Mouse (Mus musculus): ENCODE measurements around the gene Large2. TPM values are rescaled to one million over a fixed set of nuclear protein-coding genes. Genes with fewer than 3 reads are reported as not detected.

Large2 gene
- total RNA-seq, 1 experiment from 2014 or later, result 4.1 TPM

GRCm38 (mm10) chr2:92371971-92372690, 2.5 kb downstream of the Large2 start:
- DNase-seq, result no peak

GRCm38 (mm10) chr2:92370821-92371805, 3.6 kb downstream of the Large2 start:
- DNase-seq, result peak; percentile 28

- no peak for DNase-seq
Measured at GRCm38 (mm10) chr2:92370375-92370774, 4.3 kb downstream of the Large2 start.

- DNase-seq, result no peak
Measured at GRCm38 (mm10) chr2:92367383-92368029, 7.2 kb downstream of the Large2 start.

- no peak for DNase-seq
Measured at GRCm38 (mm10) chr2:92365568-92365967, 9.1 kb downstream of the Large2 start.

GRCm38 (mm10) chr2:92364086-92364485, 10.6 kb downstream of the Large2 start:
- no peak for DNase-seq

GRCm38 (mm10) chr2:92362571-92363228, 12.0 kb downstream of the Large2 start:
- DNase-seq, result peak; percentile 1

- no peak for DNase-seq
Measured at GRCm38 (mm10) chr2:92361795-92362194, 12.9 kb downstream of the Large2 start.

- DNase-seq, result peak; percentile 38
Measured at GRCm38 (mm10) chr2:92360893-92361292, 13.8 kb downstream of the Large2 start.

- no peak for DNase-seq
Measured at GRCm38 (mm10) chr2:92360186-92360823, 14.4 kb downstream of the Large2 start.

GRCm38 (mm10) chr2:92359301-92359700, 15.4 kb downstream of the Large2 start:
- DNase-seq, result no peak

- DNase-seq, result no peak
Measured at GRCm38 (mm10) chr2:92354224-92354623, 20.4 kb downstream of the Large2 start.

GRCm38 (mm10) chr2:92353402-92353801, 21.3 kb downstream of the Large2 start:
- no peak for DNase-seq

GRCm38 (mm10) chr2:92350686-92351085, 24.0 kb downstream of the Large2 start:
- no peak for DNase-seq

GRCm38 (mm10) chr2:92349589-92350425, 24.9 kb downstream of the Large2 start:
- DNase-seq, result no peak

GRCm38 (mm10) chr2:92347191-92347590, 27.5 kb downstream of the Large2 start:
- DNase-seq, result no peak

- DNase-seq, result no peak
Measured at GRCm38 (mm10) chr2:92342418-92342817, 32.3 kb downstream of the Large2 start.

- no peak for DNase-seq
Measured at GRCm38 (mm10) chr2:92331871-92332270, 42.8 kb downstream of the Large2 start.

GRCm38 (mm10) chr2:92331410-92331809, 43.3 kb downstream of the Large2 start:
- DNase-seq, result no peak

- no peak for DNase-seq
Measured at GRCm38 (mm10) chr2:92330840-92331239, 43.8 kb downstream of the Large2 start.

GRCm38 (mm10) chr2:92328206-92328605, 46.5 kb downstream of the Large2 start:
- DNase-seq, result no peak

Measured in adrenal gland, postnatal 25 days (tissue).